Mouse (Mus musculus): Measurements from ENCODE around the gene Mrpl33. TPM values are rescaled to one million over a fixed set of nuclear protein-coding genes. Genes with fewer than 3 reads are reported as not detected.
A peak's percentile ranks its signal among the peaks of the same experiment; 100 is the strongest.
"Not testable (repeated sequence)": the region's sequence is repeated elsewhere in the genome, so short reads cannot be mapped to it uniquely, and the experiment has no call there.

Gene Mrpl33
- total RNA-seq, 2 experiments from 2014 or later: 312 to 319 TPM

DNA sequence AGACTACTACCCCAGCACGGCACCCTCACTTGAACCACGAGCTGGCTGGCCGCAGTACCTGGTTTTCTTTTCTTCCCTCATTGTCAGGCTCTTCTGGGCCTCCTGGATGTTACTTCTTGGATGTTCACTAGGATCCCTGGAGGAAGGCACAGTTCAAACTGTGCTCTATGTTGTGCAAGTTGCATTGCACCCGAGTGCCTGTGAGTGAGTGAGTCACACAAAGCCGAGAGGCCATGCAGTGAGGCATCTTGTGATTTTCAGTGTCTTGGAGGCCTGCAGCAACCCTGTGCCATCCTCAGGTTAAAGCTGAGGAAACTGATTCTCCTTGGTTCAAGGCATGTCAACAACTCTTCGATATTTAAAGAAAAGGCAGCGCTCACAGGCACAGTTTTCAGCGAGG is 31.8 kb downstream of the Mrpl33 start:
- no peak for DNase-seq (ENCODE audit: low spot score)
- intact Hi-C loops (cut with DNase I): no loop called here

DNA sequence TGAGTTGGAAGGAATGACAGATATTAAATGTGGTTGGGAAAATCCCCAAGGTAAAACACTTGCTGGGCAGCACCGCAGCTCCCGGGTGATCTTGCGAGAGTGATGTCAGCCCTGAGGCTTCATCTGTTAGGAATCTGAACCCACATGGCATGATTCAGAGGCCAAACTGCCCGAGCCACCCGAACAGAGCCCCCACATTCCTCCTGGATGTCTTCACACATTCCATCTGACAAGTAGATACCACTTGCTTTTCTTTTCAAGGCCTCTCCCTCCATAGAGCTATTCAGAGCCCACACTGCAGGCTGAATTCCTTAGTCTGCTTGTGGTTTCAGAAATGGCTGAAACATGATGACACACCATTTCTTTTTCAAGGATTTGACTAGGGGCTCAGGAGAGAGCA is 33.3 kb downstream of the Mrpl33 start:
- DNase-seq (ENCODE audit: low spot score): peak; percentile 43
- intact Hi-C loops (cut with DNase I): no loop called here

GRCm38 (mm10) chr5:31631169-31631568 is 34.4 kb downstream of the Mrpl33 start:
- DNase-seq (ENCODE audit: low spot score); intact Hi-C loops (cut with DNase I): not testable (repeated sequence)

DNA sequence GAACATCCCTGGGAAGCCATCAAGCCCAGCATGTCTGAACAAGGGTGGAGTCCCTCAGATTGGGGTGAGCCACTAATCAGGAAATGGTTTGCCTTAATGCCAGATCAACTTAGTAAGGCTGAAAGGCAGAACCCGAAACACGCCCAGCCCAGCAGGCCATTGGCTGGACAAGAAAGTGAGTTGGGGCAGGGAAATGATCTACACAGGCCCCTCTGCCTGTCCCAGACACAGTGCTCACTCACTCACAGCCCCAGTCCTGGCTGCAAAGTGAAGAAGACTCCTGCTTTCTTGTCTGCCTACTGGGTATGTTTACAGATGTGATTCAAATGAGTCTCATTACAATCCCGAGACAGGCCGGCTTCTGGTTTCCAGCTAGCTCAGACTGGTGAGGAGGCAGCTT is 37.4 kb downstream of the Mrpl33 start:
- no peak for DNase-seq (ENCODE audit: low spot score)
- intact Hi-C loops (cut with DNase I): no loop called here

- DNase-seq (ENCODE audit: low spot score): no peak
- intact Hi-C loops (cut with DNase I): no loop called here
Measured at GRCm38 (mm10) chr5:31634679-31635078, 37.9 kb downstream of the Mrpl33 start.

DNA sequence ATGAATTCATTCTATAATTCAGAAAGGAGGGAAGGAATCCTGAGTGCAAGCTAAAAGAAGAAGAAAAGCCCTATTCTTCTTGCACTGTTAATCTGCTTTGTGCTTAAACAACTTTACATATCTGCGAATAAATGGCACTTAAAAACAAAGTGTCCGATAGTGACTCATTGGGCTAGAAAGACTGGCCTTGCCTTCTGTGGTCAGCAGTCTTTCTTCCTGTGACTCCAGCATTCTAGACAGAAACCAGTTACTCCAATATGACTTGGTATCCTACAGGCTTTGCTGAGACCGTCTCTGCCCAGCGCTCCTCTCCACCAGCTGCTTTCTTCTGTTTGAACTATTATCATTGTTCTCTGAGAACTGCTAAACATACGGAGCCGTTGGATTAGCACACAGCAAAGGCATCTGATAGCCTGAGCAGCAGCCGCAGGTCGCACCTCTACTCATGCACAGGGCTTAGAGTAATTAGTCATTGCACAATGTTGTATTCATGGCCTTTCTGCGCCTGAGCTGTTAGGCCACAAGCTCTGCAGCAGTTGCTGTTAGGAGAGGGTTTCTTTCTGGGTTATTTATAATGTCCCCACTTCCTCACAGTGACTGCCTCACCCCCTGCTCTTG is 40.0 kb downstream of the Mrpl33 start:
- intact Hi-C loops (cut with DNase I): no loop called here
- no peak for DNase-seq (ENCODE audit: low spot score)

- intact Hi-C loops (cut with DNase I): no loop called here
- no peak for DNase-seq (ENCODE audit: low spot score)
Measured at GRCm38 (mm10) chr5:31640542-31640941, 43.8 kb downstream of the Mrpl33 start.

GRCm38 (mm10) chr5:31642300-31642699 is 45.6 kb downstream of the Mrpl33 start:
- intact Hi-C loops (cut with DNase I): no loop called here
- no peak for DNase-seq (ENCODE audit: low spot score)

DNA sequence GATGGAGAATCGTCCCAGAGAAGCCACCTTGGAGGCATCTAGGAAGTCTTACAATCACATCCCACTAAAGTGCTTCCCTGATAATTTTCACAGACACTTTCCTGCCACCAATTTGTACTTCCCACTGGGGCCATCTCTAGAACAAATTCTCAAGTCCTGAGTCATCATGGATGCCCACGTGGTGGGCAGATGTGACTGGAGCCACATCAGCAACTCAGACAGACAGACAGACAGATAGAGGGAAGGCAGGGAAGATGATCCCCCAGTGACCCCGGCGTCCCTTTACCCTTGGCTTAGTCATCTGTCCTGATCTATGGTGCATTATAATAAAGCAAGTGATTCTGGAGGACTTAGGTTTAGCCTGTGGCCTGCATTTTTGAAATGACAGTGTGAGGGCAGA is 47.5 kb downstream of the Mrpl33 start:
- intact Hi-C loops (cut with DNase I): no loop called here
- DNase-seq (ENCODE audit: low spot score): no peak

DNA sequence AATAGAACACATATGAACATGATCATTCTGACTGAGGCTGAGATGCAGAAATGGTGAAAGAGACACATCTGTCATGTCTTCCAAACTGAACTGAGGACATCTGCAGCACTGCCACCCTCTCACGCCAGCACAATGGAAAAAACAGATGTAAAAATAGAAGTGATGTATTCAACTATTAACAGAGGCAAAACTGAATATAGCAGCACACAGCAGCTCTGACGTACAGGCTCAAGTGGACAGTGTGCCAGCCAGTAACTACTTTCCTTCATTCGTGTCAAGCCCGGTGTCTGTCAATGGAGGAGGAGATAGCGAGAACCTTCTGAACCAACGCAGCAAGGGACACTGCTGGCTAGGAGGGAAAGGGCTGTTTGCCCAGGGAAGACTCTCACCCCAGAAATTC is 48.1 kb downstream of the Mrpl33 start:
- intact Hi-C loops (cut with DNase I): no loop called here
- peak; percentile 9 for DNase-seq (ENCODE audit: low spot score)

- intact Hi-C loops (cut with DNase I): no loop called here
- DNase-seq (ENCODE audit: low spot score): no peak
Measured at GRCm38 (mm10) chr5:31645798-31646197, 49.1 kb downstream of the Mrpl33 start.

GRCm38 (mm10) chr5:31646574-31646973 is 49.8 kb downstream of the Mrpl33 start:
- intact Hi-C loops (cut with DNase I): no loop called here
- no peak for DNase-seq (ENCODE audit: low spot score)

DNA sequence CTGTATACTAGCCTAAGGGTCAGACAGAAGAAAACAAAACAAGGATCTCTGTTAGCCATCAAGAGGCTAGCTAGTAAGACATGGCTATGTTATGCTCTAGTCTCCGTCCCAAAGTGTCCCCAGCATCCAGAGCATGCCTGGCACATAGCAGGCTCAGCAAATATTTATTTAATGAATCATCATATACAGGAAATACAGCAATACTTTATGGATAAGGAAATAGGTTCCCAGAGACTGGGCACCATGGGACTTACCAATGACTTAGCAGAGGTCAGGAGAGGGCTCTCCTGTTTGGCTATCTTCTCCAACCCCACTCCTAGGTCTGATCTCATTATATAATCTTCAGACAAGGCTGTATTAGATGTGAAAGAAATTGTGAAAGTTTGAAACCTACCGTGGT is 50.6 kb downstream of the Mrpl33 start:
- intact Hi-C loops (cut with DNase I): no loop called here
- DNase-seq (ENCODE audit: low spot score): no peak

GRCm38 (mm10) chr5:31650518-31651288 is 54.0 kb downstream of the Mrpl33 start:
- no peak for DNase-seq (ENCODE audit: low spot score)
- intact Hi-C loops (cut with DNase I): no loop called here

DNA sequence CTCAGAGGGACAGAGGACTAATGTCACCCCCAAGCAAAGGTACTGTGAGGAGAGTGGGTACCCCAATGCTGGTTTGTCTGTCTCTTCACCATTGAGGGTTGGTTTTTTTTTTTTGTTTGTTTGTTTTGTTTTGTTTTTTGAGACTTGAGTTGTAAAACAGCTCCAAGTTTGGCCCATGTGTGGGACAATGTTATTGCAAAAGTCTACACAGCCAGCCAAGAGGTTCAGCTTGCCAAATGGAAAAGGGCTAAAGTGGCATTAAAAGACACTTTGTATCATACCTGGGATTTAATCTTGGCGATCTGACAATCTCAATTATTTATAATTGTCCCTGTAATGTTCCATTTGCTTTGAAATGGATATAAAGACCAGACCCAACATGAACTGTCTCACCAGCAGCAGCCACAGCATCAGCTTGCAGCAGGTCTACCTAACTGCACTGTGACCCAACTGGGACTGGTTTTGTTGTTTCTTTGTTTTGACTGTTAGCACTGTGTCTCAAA is 59.0 kb downstream of the Mrpl33 start:
- intact Hi-C loops (cut with DNase I): no loop called here
- DNase-seq (ENCODE audit: low spot score): no peak

DNA sequence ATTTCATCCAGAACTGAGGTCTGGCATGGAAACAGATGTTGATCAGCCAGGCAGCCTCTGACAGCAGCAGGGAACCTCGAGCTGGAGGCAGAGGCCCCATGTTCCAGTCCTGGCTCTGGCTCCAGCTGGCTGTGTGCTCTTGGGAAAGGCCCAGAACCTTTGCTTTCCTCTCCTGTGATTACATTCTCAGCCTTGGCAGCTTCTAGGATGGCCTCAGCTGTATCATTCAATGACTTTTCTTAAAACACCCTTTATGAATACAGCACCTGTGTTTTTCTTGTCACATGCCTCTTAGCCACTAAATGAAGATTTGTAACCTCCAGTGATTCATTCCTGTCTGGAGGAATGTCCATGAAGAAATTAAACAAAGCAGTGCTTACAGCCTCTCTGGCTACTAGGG is 69.4 kb downstream of the Mrpl33 start:
- DNase-seq (ENCODE audit: low spot score): no peak
- intact Hi-C loops (cut with DNase I): no loop called here

GRCm38 (mm10) chr5:31668325-31668968 is 71.7 kb downstream of the Mrpl33 start:
- DNase-seq (ENCODE audit: low spot score): no peak
- intact Hi-C loops (cut with DNase I): no loop called here

- DNase-seq (ENCODE audit: low spot score): no peak
Measured at GRCm38 (mm10) chr5:31669984-31670383, 73.2 kb downstream of the Mrpl33 start.

GRCm38 (mm10) chr5:31671137-31671536 is 74.4 kb downstream of the Mrpl33 start:
- intact Hi-C loops (cut with DNase I): no loop called here
- no peak for DNase-seq (ENCODE audit: low spot score)

More at GRCm38 (mm10) chr5:31669984-31670383, 73.2 kb downstream of the Mrpl33 start:
- intact Hi-C loops (cut with DNase I): no loop called here

GRCm38 (mm10) chr5:31673431-31673830 is 76.7 kb downstream of the Mrpl33 start:
- intact Hi-C loops (cut with DNase I): no loop called here
- DNase-seq (ENCODE audit: low spot score): no peak

GRCm38 (mm10) chr5:31678000-31678399 is 81.3 kb downstream of the Mrpl33 start:
- DNase-seq (ENCODE audit: low spot score): no peak
- intact Hi-C loops (cut with DNase I): no loop called here

All from heart, postnatal 25 days (tissue).